Mouse (Mus musculus): ENCODE data around the gene Chpf2. TPM values are rescaled to one million over a fixed set of nuclear protein-coding genes. Genes with fewer than 3 reads are reported as not detected.
A peak's percentile ranks its signal among the peaks of the same experiment; 100 is the strongest.

Chpf2 gene
- polyA plus RNA-seq, 1 experiment = 31.5 TPM

GRCm38 (mm10) chr5:24591796-24592470 lies 5.4 kb downstream of the Chpf2 start:
- no peak overlapping the region for H3K27ac ChIP-seq (ENCODE audit: insufficient read depth, low read depth, low read length)
- TF ChIP-seq POLR2A (IDR thresholded peaks at IDR 0.05; ENCODE audit: borderline replicate concordance, low read depth, low read length) (no peak), CTCF (IDR thresholded peaks at IDR 0.05; ENCODE audit: low read depth, low read length) (no peak)
- peaks cover 14% of the 10 kb centered on the region for H3K4me1 ChIP-seq (ENCODE audit: control insufficient read depth, insufficient read depth, low read length)
- no peak overlapping the region for H3K4me3 ChIP-seq (ENCODE audit: insufficient read depth, low read length)

GRCm38 (mm10) chr5:24592471-24593160 lies 6.1 kb downstream of the Chpf2 start:
- no peak for TF ChIP-seq CTCF (IDR thresholded peaks at IDR 0.05; ENCODE audit: low read depth, low read length)
- TF ChIP-seq POLR2A (IDR thresholded peaks at IDR 0.05; ENCODE audit: borderline replicate concordance, low read depth, low read length) = no peak
- no peak overlapping the region for H3K27ac ChIP-seq (ENCODE audit: insufficient read depth, low read depth, low read length)
- H3K4me1 ChIP-seq (ENCODE audit: control insufficient read depth, insufficient read depth, low read length) = peaks cover 18% of the 10 kb centered on the region
- no peak overlapping the region for H3K4me3 ChIP-seq (ENCODE audit: insufficient read depth, low read length)

- H3K4me3 ChIP-seq (ENCODE audit: insufficient read depth, low read length) = no peak overlapping the region
- TF ChIP-seq CTCF (IDR thresholded peaks at IDR 0.05; ENCODE audit: low read depth, low read length) (no peak), POLR2A (IDR thresholded peaks at IDR 0.05; ENCODE audit: borderline replicate concordance, low read depth, low read length) (no peak)
- peaks cover 12% of the 10 kb centered on the region for H3K4me1 ChIP-seq (ENCODE audit: control insufficient read depth, insufficient read depth, low read length)
- H3K27ac ChIP-seq (ENCODE audit: insufficient read depth, low read depth, low read length) = no peak overlapping the region
These were observed 6.7 kb downstream of the Chpf2 start for GRCm38 (mm10) chr5:24593230-24593629.

- H3K4me3 ChIP-seq (ENCODE audit: insufficient read depth, low read length) = no peak overlapping the region
- TF ChIP-seq CTCF (IDR thresholded peaks at IDR 0.05; ENCODE audit: low read depth, low read length) (no peak), POLR2A (IDR thresholded peaks at IDR 0.05; ENCODE audit: borderline replicate concordance, low read depth, low read length) (no peak)
- peaks cover 10% of the 10 kb centered on the region for H3K4me1 ChIP-seq (ENCODE audit: control insufficient read depth, insufficient read depth, low read length)
- H3K27ac ChIP-seq (ENCODE audit: insufficient read depth, low read depth, low read length) = no peak overlapping the region
These were observed 7.4 kb downstream of the Chpf2 start for GRCm38 (mm10) chr5:24593928-24594327.

- H3K4me1 ChIP-seq (ENCODE audit: control insufficient read depth, insufficient read depth, low read length) = peaks cover 10% of the 10 kb centered on the region
- no peak overlapping the region for H3K4me3 ChIP-seq (ENCODE audit: insufficient read depth, low read length)
- TF ChIP-seq POLR2A (IDR thresholded peaks at IDR 0.05; ENCODE audit: borderline replicate concordance, low read depth, low read length) (no peak), CTCF (IDR thresholded peaks at IDR 0.05; ENCODE audit: low read depth, low read length) (no peak)
- H3K27ac ChIP-seq (ENCODE audit: insufficient read depth, low read depth, low read length) = no peak overlapping the region
These were observed 7.8 kb downstream of the Chpf2 start for GRCm38 (mm10) chr5:24594346-24594745.

GRCm38 (mm10) chr5:24595261-24595660 lies 8.7 kb downstream of the Chpf2 start:
- Histone ChIP-seq H3K27ac (ENCODE audit: insufficient read depth, low read depth, low read length) (no peak overlapping the region), H3K4me3 (ENCODE audit: insufficient read depth, low read length) (no peak overlapping the region), H3K4me1 (ENCODE audit: control insufficient read depth, insufficient read depth, low read length) (peaks cover 10% of the 10 kb centered on the region)
- TF ChIP-seq CTCF (IDR thresholded peaks at IDR 0.05; ENCODE audit: low read depth, low read length) (no peak), POLR2A (IDR thresholded peaks at IDR 0.05; ENCODE audit: borderline replicate concordance, low read depth, low read length) (no peak)

GRCm38 (mm10) chr5:24595786-24596380 lies 9.3 kb downstream of the Chpf2 start:
- peaks cover 10% of the 10 kb centered on the region for H3K4me1 ChIP-seq (ENCODE audit: control insufficient read depth, insufficient read depth, low read length)
- no peak overlapping the region for H3K27ac ChIP-seq (ENCODE audit: insufficient read depth, low read depth, low read length)
- TF ChIP-seq CTCF (IDR thresholded peaks at IDR 0.05; ENCODE audit: low read depth, low read length) (no peak), POLR2A (IDR thresholded peaks at IDR 0.05; ENCODE audit: borderline replicate concordance, low read depth, low read length) (no peak)
- no peak overlapping the region for H3K4me3 ChIP-seq (ENCODE audit: insufficient read depth, low read length)

- peak overlapping the region; percentile 36 for H3K4me3 ChIP-seq (ENCODE audit: insufficient read depth, low read length)
- H3K4me1 ChIP-seq (ENCODE audit: control insufficient read depth, insufficient read depth, low read length) = peaks cover 10% of the 10 kb centered on the region
- H3K27ac ChIP-seq (ENCODE audit: insufficient read depth, low read depth, low read length) = no peak overlapping the region
- TF ChIP-seq POLR2A (IDR thresholded peaks at IDR 0.05; ENCODE audit: borderline replicate concordance, low read depth, low read length) (no peak), CTCF (IDR thresholded peaks at IDR 0.05; ENCODE audit: low read depth, low read length) (no peak; the same call in 1 of the 2 replicates)
These were observed 10.1 kb downstream of the Chpf2 start for GRCm38 (mm10) chr5:24596519-24597171.

- no peak overlapping the region for H3K27ac ChIP-seq (ENCODE audit: insufficient read depth, low read depth, low read length)
These were observed 10.7 kb downstream of the Chpf2 start for GRCm38 (mm10) chr5:24597221-24597728.

More at GRCm38 (mm10) chr5:24597221-24597728, 10.7 kb downstream of the Chpf2 start:
- TF ChIP-seq POLR2A (IDR thresholded peaks at IDR 0.05; ENCODE audit: borderline replicate concordance, low read depth, low read length) = no peak
- TF ChIP-seq CTCF (IDR thresholded peaks at IDR 0.05; ENCODE audit: low read depth, low read length) = no peak
- H3K4me3 ChIP-seq (ENCODE audit: insufficient read depth, low read length) = peak overlapping the region; percentile 36
- peaks cover 10% of the 10 kb centered on the region for H3K4me1 ChIP-seq (ENCODE audit: control insufficient read depth, insufficient read depth, low read length)
